Mouse (Mus musculus) heart, postnatal 0 days (tissue): ENCODE measurements at regions not wholly inside any gene's neighbourhood (a gene's known extent, or its start where the extent isn't known, plus 50 kb on each side); places are given as distances from the start of the nearest gene placed in this dataset.

Experiments used
- CTCF ChIP-seq: IDR thresholded peaks from 2 replicates; pipeline ENCODE4 v1.5.1; 2016; ENCODE audit warnings: antibody characterized with exemption, control low read depth, low read depth
- EP300 ChIP-seq: IDR thresholded peaks from 2 replicates; pipeline ENCODE4 v1.6.1; 2016; ENCODE audit warnings: antibody characterized with exemption, low read depth

- TF ChIP-seq CTCF (no peak), EP300 (no peak)
These were observed 568.5 kb downstream of the Efnb2 start for GRCm38 (mm10) chr8:8092551-8092950.
